Mouse (Mus musculus) kidney, embryonic 15.5 days (tissue): ENCODE measurements around the gene Cyb5d1. TPM values are rescaled to one million over a fixed set of nuclear protein-coding genes. Genes with fewer than 3 reads are reported as not detected.

Experiments
- ATAC-seq: fragments of 200-750 bp; cut with Nextera tagmentation; replicated peaks from 2 replicates; pipeline ENCODE4 v1.8.0; 2017; ENCODE audit warnings: moderate TSS enrichment; ENCODE audit not compliant: low FRiP score
- H3K27ac ChIP-seq: fragments of 300-500 bp; sonication (generic); 2 replicates; pipeline ENCODE4 v1.5.1; 2015; ENCODE audit warnings: mild to moderate bottlenecking, inconsistent platforms
- H3K27me3 ChIP-seq: fragments of 300-500 bp; sonication (generic); 2 replicates; pipeline ENCODE4 v1.6.1; 2015; ENCODE audit warnings: inconsistent platforms
- H3K36me3 ChIP-seq: fragments of 300-500 bp; sonication (generic); 2 replicates; pipeline ENCODE4 v1.6.1; 2015; ENCODE audit warnings: inconsistent platforms
- H3K4me1 ChIP-seq: fragments of 300-500 bp; sonication (generic); 2 replicates; pipeline ENCODE4 v1.6.1; 2015; ENCODE audit warnings: inconsistent platforms
- H3K4me2 ChIP-seq: fragments of 300-500 bp; sonication (generic); 2 replicates; pipeline ENCODE4 v1.6.1; 2015; ENCODE audit warnings: moderate library complexity, mild to moderate bottlenecking, inconsistent platforms
- H3K4me3 ChIP-seq: fragments of 300-500 bp; sonication (generic); replicated peaks from 2 replicates; pipeline ENCODE4 v1.5.1; 2015; ENCODE audit warnings: mild to moderate bottlenecking, inconsistent platforms
- H3K9ac ChIP-seq: fragments of 300-500 bp; sonication (generic); 2 replicates; pipeline ENCODE4 v1.6.1; 2015; ENCODE audit warnings: mild to moderate bottlenecking, inconsistent platforms
- H3K9me3 ChIP-seq: fragments of 300-500 bp; sonication (generic); replicated peaks from 2 replicates; pipeline ENCODE4 v1.6.1; 2016; ENCODE audit warnings: inconsistent platforms
- WGBS: fragments of 180-500 bp; shearing (Covaris S2); methylation state at CpG from one replicate; pipeline ENCODE4 v1.1.7; 2015; ENCODE audit warnings: mixed read lengths; 5-methylcytosine and 5-hydroxymethylcytosine counted together
- polyA plus RNA-seq: library from polyadenylated mRNA; unstranded; fragments of >200 nt; fragmentation: Nextera tagmentation; extraction: Ambion mirVana; gene quantifications from 2 replicates; pipeline ENCODE4 v1.2.1, GENCODE M21; 2015

Cyb5d1 gene
- polyA plus RNA-seq, 1 experiment from 2014 or later = 30.5 TPM

- Histone ChIP-seq H3K4me2 (peak overlapping the region; percentile 95), H3K27ac (no peak overlapping the region), H3K4me1 (peaks cover 51% of the 10 kb centered on the region), H3K9ac (no peak overlapping the region; the same call in 1 of the 2 replicates), H3K27me3 (peaks cover 31% of the 10 kb centered on the region), H3K36me3 (no peaks in the 10 kb centered on the region), H3K4me3 (peak overlapping the region; percentile 77), H3K9me3 (no peaks in the 10 kb centered on the region)
- 11% methylated on average over 25 of the region's 25 CpGs for WGBS
- ATAC-seq = no peak
Observed at GRCm38 (mm10) chr11:69421131-69421977, 25.9 kb upstream of the Cyb5d1 start.

GRCm38 (mm10) chr11:69420554-69421000, 25.1 kb upstream of the Cyb5d1 start:
- H3K36me3 ChIP-seq = no peaks in the 10 kb centered on the region
- peaks cover 51% of the 10 kb centered on the region for H3K4me1 ChIP-seq
- peak overlapping the region; percentile 95 for H3K4me2 ChIP-seq
- peaks cover 31% of the 10 kb centered on the region for H3K27me3 ChIP-seq
- peak overlapping the region; percentile 77 for H3K4me3 ChIP-seq
- H3K27ac ChIP-seq = no peak overlapping the region
- peak overlapping the region; percentile 26; the same call in 1 of the 2 replicates for H3K9ac ChIP-seq
- no peaks in the 10 kb centered on the region for H3K9me3 ChIP-seq
- 10% methylated on average over 10 of the region's 10 CpGs for WGBS
- no peak for ATAC-seq

DNA sequence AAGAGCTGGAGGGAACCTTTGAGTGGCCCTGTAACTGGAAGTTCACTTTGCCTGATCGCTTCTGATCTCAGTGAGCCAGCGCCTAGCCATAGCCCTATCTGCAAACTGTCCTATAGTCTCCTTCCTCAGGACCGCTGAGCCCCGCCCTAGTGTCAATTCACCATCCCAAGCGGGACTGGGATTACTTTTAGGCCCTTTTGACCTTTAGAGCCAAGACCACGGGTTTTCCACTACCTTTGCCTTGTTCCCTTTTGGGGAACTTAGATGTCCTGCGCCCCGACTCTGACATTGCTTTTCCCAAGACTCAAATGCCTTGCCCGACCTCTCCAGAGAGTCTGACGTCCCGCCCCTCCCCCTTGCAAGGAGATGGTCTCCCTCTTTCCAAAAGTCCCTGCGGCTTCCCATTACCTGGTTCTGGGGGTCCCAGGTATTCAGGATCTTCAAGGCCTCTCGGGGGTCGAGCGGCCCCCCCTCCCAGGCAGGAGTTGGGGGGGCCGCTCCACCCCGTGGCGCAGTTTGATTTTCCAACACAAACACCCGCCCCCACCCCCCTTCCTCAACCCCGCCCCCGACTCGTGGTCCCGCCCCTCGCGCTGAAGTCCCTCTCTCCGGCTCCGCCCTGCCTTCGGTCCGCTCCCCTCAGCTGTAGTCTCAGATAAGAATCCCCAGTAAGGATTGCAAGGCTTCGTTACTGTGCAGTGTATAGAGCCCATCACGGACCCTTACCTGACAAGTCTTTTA, 24.6 kb upstream of the Cyb5d1 start:
- no peak for ATAC-seq
- peak overlapping the region; percentile 95 for H3K4me2 ChIP-seq
- H3K27me3 ChIP-seq = peaks cover 31% of the 10 kb centered on the region
- peaks cover 54% of the 10 kb centered on the region for H3K4me1 ChIP-seq
- no peaks in the 10 kb centered on the region for H3K36me3 ChIP-seq
- under 1% methylated on average over 31 of the region's 31 CpGs for WGBS
- peak overlapping the region; percentile 45 for H3K9ac ChIP-seq
- peak overlapping the region; percentile 77 for H3K4me3 ChIP-seq
- peak overlapping the region; percentile 97 for H3K27ac ChIP-seq
- H3K9me3 ChIP-seq = no peaks in the 10 kb centered on the region

- WGBS = under 1% methylated on average over 19 of the region's 19 CpGs
- Histone ChIP-seq H3K4me3 (peak overlapping the region; percentile 77), H3K27me3 (peaks cover 31% of the 10 kb centered on the region), H3K36me3 (no peaks in the 10 kb centered on the region), H3K9me3 (no peaks in the 10 kb centered on the region), H3K27ac (peak overlapping the region; percentile 97), H3K4me2 (peak overlapping the region; percentile 95), H3K4me1 (peaks cover 60% of the 10 kb centered on the region), H3K9ac (peak overlapping the region; percentile 45)
- no peak for ATAC-seq
Observed at GRCm38 (mm10) chr11:69419443-69419812, 24.0 kb upstream of the Cyb5d1 start.

DNA sequence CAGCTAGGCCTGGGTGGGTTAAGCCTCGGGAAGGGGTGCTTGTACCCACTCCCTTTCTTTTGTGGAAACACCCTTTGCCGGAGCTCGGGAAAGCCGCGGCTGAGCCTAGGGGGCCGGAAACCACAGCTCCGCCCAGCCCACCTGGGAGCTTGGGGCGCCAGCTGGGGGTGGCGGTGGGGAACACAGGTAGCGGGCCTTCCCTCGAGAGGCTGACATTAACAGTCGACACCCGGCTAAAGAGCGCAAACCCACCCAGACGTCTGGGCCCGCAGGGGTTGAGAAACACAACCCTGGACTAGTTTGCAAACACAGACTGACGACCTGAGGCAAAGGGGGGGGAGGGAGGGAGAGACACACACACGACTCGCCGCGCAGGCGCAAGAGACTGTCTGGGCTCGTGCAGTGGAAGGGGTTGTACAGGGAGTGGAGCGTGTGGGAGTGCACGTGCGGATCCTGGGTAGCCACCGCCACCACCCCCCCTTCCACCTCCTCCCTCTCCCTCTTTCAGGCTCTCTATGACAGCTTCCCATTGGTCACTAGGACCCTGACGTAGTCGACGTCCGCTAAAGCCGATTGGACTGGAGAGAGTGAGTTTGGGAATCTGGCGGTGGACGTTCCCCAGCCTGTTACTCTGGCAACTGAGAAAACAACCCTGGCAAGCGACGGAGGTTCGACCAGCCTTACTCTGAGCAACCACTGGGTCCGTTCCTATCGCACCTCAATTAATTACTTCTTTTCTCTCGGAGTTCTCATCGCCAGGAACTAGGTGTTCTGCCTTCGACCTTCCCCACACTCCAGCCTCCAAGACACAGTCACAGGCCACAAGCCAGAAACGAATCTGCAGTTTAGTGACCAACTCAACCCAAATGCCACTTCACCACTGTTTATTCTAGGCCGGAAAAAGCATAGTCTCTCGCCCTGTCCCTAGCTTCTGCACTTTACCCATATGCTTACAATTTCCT, 23.3 kb upstream of the Cyb5d1 start:
- Histone ChIP-seq H3K4me3 (peak overlapping the region; percentile 77), H3K27ac (peak overlapping the region; percentile 97), H3K4me2 (peak overlapping the region; percentile 95), H3K4me1 (peaks cover 66% of the 10 kb centered on the region), H3K27me3 (peaks cover 31% of the 10 kb centered on the region), H3K9ac (peak overlapping the region; percentile 61), H3K36me3 (no peaks in the 10 kb centered on the region), H3K9me3 (no peaks in the 10 kb centered on the region)
- under 1% methylated on average over 44 of the region's 45 CpGs for WGBS
- ATAC-seq = peak; percentile 88

GRCm38 (mm10) chr11:69417449-69418384, 22.3 kb upstream of the Cyb5d1 start:
- Histone ChIP-seq H3K27ac (peak overlapping the region; percentile 97), H3K4me1 (peaks cover 77% of the 10 kb centered on the region), H3K27me3 (peaks cover 24% of the 10 kb centered on the region), H3K4me3 (peak overlapping the region; percentile 77), H3K4me2 (peak overlapping the region; percentile 95), H3K36me3 (peaks cover 8% of the 10 kb centered on the region), H3K9ac (peak overlapping the region; percentile 61), H3K9me3 (no peaks in the 10 kb centered on the region)
- under 1% methylated on average over 39 of the region's 39 CpGs for WGBS
- peak; percentile 47 for ATAC-seq

DNA sequence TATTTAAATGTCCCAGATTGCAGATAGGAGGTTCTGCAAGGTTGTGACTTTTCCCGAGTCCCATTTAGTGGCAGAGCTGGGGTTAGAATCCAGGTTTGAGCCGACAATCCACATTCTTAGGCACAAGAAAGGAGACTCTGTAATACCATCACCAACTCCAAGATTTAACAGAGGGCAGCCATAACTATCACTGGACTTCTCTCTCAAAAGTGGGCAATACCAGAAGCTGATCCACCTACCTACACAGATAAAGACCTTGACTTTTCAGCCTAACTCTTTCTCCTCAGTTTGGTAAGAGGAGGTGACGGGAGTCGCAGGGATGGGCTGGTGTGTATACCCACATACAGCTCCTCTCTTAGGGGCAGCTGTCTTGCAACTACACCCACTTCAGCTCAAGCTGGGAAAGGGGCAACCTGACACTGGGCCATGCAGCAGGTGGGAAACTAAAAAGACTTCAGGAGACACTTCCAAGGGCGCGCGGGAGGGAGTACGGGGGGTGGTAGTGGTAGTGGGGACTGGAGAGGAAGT, 21.6 kb upstream of the Cyb5d1 start:
- Histone ChIP-seq H3K4me2 (peak overlapping the region; percentile 95), H3K4me3 (peak overlapping the region; percentile 77), H3K4me1 (peaks cover 84% of the 10 kb centered on the region), H3K36me3 (peaks cover 15% of the 10 kb centered on the region), H3K27me3 (peaks cover 16% of the 10 kb centered on the region), H3K9me3 (no peaks in the 10 kb centered on the region), H3K27ac (peak overlapping the region; percentile 97), H3K9ac (peak overlapping the region; percentile 61)
- ATAC-seq = no peak
- WGBS = 7% methylated on average over 8 of the region's 8 CpGs

DNA sequence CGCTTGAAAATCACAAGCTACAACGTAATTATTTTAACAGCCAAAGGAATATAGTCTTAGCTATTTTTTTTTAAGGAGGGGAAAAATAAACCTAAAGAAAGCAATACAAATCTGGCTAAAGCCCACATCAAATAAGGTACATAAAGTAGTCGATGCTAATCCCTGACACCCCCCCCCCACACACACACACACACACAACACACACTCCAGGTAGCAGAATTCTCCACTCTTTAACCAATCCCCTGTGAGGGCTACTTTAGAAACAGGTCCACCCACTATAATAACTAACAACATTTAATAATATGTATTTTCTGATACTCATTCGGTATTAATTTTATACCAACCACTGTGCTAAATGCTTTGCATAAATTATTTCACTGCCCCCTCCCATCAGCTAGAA, 21.1 kb upstream of the Cyb5d1 start:
- ATAC-seq = no peak
- H3K4me2 ChIP-seq = peak overlapping the region; percentile 95
- peaks cover 11% of the 10 kb centered on the region for H3K27me3 ChIP-seq
- H3K36me3 ChIP-seq = peaks cover 16% of the 10 kb centered on the region
- H3K9me3 ChIP-seq = no peaks in the 10 kb centered on the region
- peak overlapping the region; percentile 61; the same call in 1 of the 2 replicates for H3K9ac ChIP-seq
- H3K4me3 ChIP-seq = peak overlapping the region; percentile 77
- peaks cover 87% of the 10 kb centered on the region for H3K4me1 ChIP-seq
- peak overlapping the region; percentile 97 for H3K27ac ChIP-seq
- WGBS = 1% methylated on average over 4 of the region's 4 CpGs

- H3K27me3 ChIP-seq = peaks cover 5% of the 10 kb centered on the region
- WGBS = 0% methylated on average over 10 of the region's 25 CpGs
- no peak for ATAC-seq
- H3K4me1 ChIP-seq = peaks cover 80% of the 10 kb centered on the region
- H3K9ac ChIP-seq = peak overlapping the region; percentile 70
- H3K4me3 ChIP-seq = peak overlapping the region; percentile 77
- H3K36me3 ChIP-seq = peaks cover 16% of the 10 kb centered on the region
- H3K4me2 ChIP-seq = peak overlapping the region; percentile 95
- no peaks in the 10 kb centered on the region for H3K9me3 ChIP-seq
- peak overlapping the region; percentile 97 for H3K27ac ChIP-seq
Observed at GRCm38 (mm10) chr11:69415668-69416451, 20.4 kb upstream of the Cyb5d1 start.

DNA sequence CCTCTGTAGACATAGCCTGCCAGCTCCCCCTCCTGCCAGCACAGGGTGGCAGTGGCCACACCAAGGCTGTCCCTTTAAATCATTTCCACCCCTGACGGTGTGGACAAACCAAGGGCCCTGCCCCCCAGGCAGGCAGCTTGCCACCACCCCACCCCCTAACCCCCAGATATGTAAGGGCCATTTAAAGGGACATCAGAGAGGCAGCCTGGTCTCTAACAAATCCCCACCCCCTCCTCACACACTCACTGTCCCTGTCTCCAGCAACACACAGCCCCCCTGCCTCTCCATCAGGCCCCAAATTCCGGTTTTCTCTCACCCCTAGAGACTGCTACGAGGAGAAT, 19.9 kb upstream of the Cyb5d1 start:
- Histone ChIP-seq H3K36me3 (peaks cover 16% of the 10 kb centered on the region), H3K4me1 (peaks cover 78% of the 10 kb centered on the region), H3K27me3 (no peaks in the 10 kb centered on the region), H3K4me3 (peak overlapping the region; percentile 77), H3K4me2 (peak overlapping the region; percentile 95), H3K27ac (peak overlapping the region; percentile 97), H3K9me3 (no peaks in the 10 kb centered on the region), H3K9ac (peak overlapping the region; percentile 70)
- 2% methylated on average over 3 of the region's 3 CpGs for WGBS
- ATAC-seq = peak; percentile 13; the same call in 1 of the 2 replicates
